Mouse (Mus musculus) heart, postnatal 0 days (tissue): ENCODE measurements around the gene Lamb1. TPM values are rescaled to one million over a fixed set of nuclear protein-coding genes. Genes with fewer than 3 reads are reported as not detected.
A peak's percentile ranks its signal among the peaks of the same experiment; 100 is the strongest.

ENCODE experiments used
- ATAC-seq: fragments of 200-750 bp; cut with Nextera tagmentation; 2 replicates; pipeline ENCODE4 v1.8.0; 2017; ENCODE audit warnings: low read depth, moderate number of reproducible peaks, moderate library complexity; ENCODE audit not compliant: insufficient read depth
- DNase-seq: peaks from one replicate; pipeline ENCODE4 v3.0.0-alpha.2; 2016; ENCODE audit warnings: low spot score
- H3K27ac ChIP-seq: fragments of 300-500 bp; sonication (generic); 2 replicates; pipeline ENCODE4 v1.5.1; 2014; ENCODE audit warnings: low read depth, mild to moderate bottlenecking
- H3K27me3 ChIP-seq: fragments of 300-500 bp; sonication (generic); 2 replicates; pipeline ENCODE4 v1.6.1; 2014; ENCODE audit warnings: low read length, mixed read lengths; ENCODE audit not compliant: control insufficient read depth, insufficient read depth
- H3K36me3 ChIP-seq: fragments of 300-500 bp; sonication (generic); replicated peaks from 2 replicates; pipeline ENCODE4 v1.6.1; 2014; ENCODE audit warnings: low read length, mixed read lengths; ENCODE audit not compliant: control insufficient read depth, insufficient read depth
- H3K4me1 ChIP-seq: fragments of 300-500 bp; sonication (generic); 2 replicates; pipeline ENCODE4 v1.6.1; 2014; ENCODE audit warnings: antibody characterized with exemption; ENCODE audit not compliant: control insufficient read depth, insufficient read depth
- H3K4me2 ChIP-seq: fragments of 300-500 bp; sonication (generic); 2 replicates; pipeline ENCODE4 v1.6.1; 2014; ENCODE audit warnings: low read depth, mild to moderate bottlenecking, low read length, moderate library complexity
- H3K4me3 ChIP-seq: fragments of 300-500 bp; sonication (generic); 2 replicates; pipeline ENCODE4 v1.5.1; 2014; ENCODE audit warnings: low read depth, low read length
- H3K9ac ChIP-seq: fragments of 300-500 bp; sonication (generic); replicated peaks from 2 replicates; pipeline ENCODE4 v1.6.1; 2014; ENCODE audit warnings: low read depth, low read length, mixed read lengths
- H3K9me3 ChIP-seq: fragments of 300-500 bp; sonication (generic); replicated peaks from 2 replicates; pipeline ENCODE4 v1.6.1; 2016; ENCODE audit warnings: low read length; ENCODE audit not compliant: control insufficient read depth
- CTCF ChIP-seq: IDR thresholded peaks from 2 replicates; pipeline ENCODE4 v1.5.1; 2016; ENCODE audit warnings: antibody characterized with exemption, control low read depth, low read depth
- EP300 ChIP-seq: IDR thresholded peaks from 2 replicates; pipeline ENCODE4 v1.6.1; 2016; ENCODE audit warnings: antibody characterized with exemption, low read depth
- WGBS: fragments of 180-500 bp; shearing (Covaris S2); extraction: QIAGEN DNeasy Blood & Tissue Kit; methylation state at CpG from one replicate; pipeline ENCODE4 v1.1.7; 2014; 5-methylcytosine and 5-hydroxymethylcytosine counted together
- polyA plus RNA-seq: library from polyadenylated mRNA; unstranded; fragments of >200 nt; fragmentation: Nextera tagmentation; extraction: Ambion mirVana; gene quantifications from 2 replicates; pipeline ENCODE4 v1.2.1, GENCODE M21; 2015
- total RNA-seq: library from RNA; depleted of rRNA; stranded (reverse); fragments of >200 nt; gene quantifications from 2 replicates; pipeline ENCODE4 v1.2.3, GENCODE M21; 2014; ENCODE audit warnings: low replicate concordance

The Lamb1 gene
- total and polyA plus RNA-seq, 2 experiments from 2014 or later: 60.8 to 189 TPM

- DNase-seq (peak; percentile 81), ATAC-seq (peak; percentile 56)
- H3K9me3 ChIP-seq: no peaks in the 10 kb centered on the region
- TF ChIP-seq EP300 (no peak), CTCF (no peak)
- H3K4me2 ChIP-seq: peak overlapping the region; percentile 14
- H3K27me3 ChIP-seq: no peaks in the 10 kb centered on the region
- no peak overlapping the region for H3K9ac ChIP-seq
- 12% methylated on average over 16 of the region's 16 CpGs for WGBS
- peaks cover 46% of the 10 kb centered on the region for H3K4me1 ChIP-seq
- H3K27ac ChIP-seq: peak overlapping the region; percentile 77
- peak overlapping the region; percentile 2; the same call in 1 of the 2 replicates for H3K4me3 ChIP-seq
- H3K36me3 ChIP-seq: peaks cover 59% of the 10 kb centered on the region
Measured at GRCm38 (mm10) chr12:31271361-31272011, 6.5 kb downstream of the Lamb1 start.

DNA sequence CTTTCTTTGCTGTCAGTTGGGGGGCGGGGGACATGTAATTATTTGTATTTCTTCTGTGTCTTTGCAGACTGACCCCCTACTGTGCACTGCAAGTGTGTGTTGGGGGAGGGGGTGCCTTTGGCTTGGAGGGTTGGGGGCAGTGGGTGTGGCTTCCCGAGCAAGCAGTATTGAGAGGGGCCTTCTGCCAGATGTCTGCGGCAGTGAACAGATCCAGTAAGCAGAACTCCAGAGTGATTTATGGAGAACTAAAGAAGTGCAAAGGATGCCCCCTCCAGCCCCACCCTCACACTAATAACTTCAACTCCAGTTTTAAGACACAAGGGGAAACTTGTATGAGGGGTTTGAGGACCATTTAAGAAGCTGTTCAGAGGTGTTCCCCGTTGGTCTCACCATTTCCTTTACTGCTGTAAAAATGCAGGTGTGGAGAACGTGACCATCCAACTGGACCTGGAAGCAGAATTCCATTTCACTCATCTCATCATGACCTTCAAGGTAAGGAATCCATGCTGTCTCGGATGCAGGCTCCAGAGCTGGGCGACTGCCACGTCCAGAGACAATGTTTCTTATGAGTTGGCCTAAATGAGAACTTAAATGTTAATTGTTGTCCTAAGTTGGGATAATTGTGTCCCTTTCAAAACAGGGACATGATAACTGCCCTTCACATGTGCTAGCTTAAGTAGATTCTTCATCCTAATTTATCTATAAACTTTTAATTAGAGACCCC, 7.1 kb downstream of the Lamb1 start:
- TF ChIP-seq EP300 (no peak), CTCF (no peak)
- ATAC-seq (no peak), DNase-seq (no peak)
- 44% methylated on average over 8 of the region's 8 CpGs for WGBS
- Histone ChIP-seq H3K27me3 (no peaks in the 10 kb centered on the region), H3K27ac (peak overlapping the region; percentile 77; the same call in 1 of the 2 replicates), H3K4me2 (no peak overlapping the region), H3K4me3 (no peak overlapping the region), H3K9me3 (no peaks in the 10 kb centered on the region), H3K36me3 (peaks cover 66% of the 10 kb centered on the region), H3K4me1 (peaks cover 46% of the 10 kb centered on the region), H3K9ac (no peak overlapping the region)

DNA sequence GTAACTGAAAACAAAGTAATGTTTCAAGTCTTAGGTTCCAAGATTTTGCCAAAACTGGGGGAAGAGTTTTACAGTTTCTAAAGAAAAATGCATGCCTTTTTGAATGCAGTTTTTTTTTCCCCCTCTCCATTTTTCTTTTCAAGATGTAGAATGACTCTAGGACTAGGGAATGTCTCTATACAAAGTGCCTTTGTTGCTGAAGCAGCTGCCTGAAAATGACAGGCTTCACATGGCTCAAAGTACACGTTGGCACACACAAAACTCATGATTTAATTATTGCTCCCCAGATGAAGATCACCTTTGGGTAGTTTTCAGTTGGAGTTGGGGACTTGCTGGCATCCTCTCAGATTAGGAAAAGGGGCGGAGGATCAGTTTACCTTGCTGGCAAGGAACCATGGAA, 7.8 kb downstream of the Lamb1 start:
- no peaks in the 10 kb centered on the region for H3K9me3 ChIP-seq
- DNase-seq (no peak), ATAC-seq (no peak)
- peaks cover 72% of the 10 kb centered on the region for H3K36me3 ChIP-seq
- TF ChIP-seq CTCF (no peak), EP300 (no peak)
- no peaks in the 10 kb centered on the region for H3K27me3 ChIP-seq
- WGBS: 82% methylated on average over 2 of the region's 2 CpGs
- no peak overlapping the region for H3K4me2 ChIP-seq
- H3K4me3 ChIP-seq: no peak overlapping the region
- no peak overlapping the region for H3K9ac ChIP-seq
- peaks cover 50% of the 10 kb centered on the region for H3K4me1 ChIP-seq
- no peak overlapping the region for H3K27ac ChIP-seq

GRCm38 (mm10) chr12:31273646-31274045, 8.6 kb downstream of the Lamb1 start:
- ATAC-seq (no peak), DNase-seq (no peak)
- no peak overlapping the region for H3K9ac ChIP-seq
- no peaks in the 10 kb centered on the region for H3K27me3 ChIP-seq
- TF ChIP-seq CTCF (no peak), EP300 (no peak)
- peaks cover 49% of the 10 kb centered on the region for H3K4me1 ChIP-seq
- no peak overlapping the region for H3K27ac ChIP-seq
- H3K4me2 ChIP-seq: no peak overlapping the region
- no peak overlapping the region for H3K4me3 ChIP-seq
- no peaks in the 10 kb centered on the region for H3K9me3 ChIP-seq
- 88% methylated on average over 7 of the region's 7 CpGs for WGBS
- peaks cover 79% of the 10 kb centered on the region for H3K36me3 ChIP-seq

DNA sequence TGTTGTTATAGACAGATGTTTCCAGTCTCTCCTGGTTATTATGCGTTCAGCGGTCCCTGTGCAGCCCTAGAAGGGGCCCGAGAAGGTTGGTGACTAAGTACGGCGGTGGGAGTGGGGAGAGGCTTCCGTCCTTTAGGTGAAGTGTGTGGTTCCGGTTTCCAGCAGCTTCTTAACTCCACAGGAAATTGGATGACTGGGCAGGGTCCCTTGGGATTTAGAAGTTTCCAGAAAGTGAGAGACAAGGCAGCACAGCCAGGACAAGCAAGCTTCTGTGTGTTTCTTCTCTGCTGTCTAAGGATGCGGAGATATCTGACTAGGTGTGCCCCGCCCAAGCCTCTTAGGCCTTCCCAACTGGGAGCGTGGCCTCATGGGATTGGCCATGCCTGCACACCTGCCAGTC, 10.4 kb downstream of the Lamb1 start:
- peak; percentile 15; the same call in 1 of the 2 replicates for ATAC-seq
- TF ChIP-seq EP300 (no peak), CTCF (no peak)

DNA sequence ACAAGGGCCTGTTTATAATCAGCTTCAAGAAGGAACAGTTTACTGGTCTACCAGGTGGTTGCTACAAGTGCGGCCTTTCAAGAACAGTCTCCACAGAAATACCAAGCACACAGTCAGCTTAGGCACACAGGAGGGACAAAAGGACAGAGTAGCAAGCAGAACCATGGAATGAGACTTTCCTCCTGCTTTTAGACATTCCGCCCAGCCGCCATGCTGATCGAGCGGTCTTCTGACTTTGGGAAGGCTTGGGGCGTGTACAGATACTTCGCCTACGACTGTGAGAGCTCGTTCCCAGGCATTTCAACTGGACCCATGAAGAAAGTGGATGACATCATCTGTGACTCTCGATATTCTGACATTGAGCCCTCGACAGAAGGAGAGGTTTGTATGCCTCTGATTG, 13.2 kb downstream of the Lamb1 start:
- Histone ChIP-seq H3K4me1 (peaks cover 41% of the 10 kb centered on the region), H3K9me3 (no peaks in the 10 kb centered on the region), H3K9ac (no peak overlapping the region), H3K27me3 (no peaks in the 10 kb centered on the region), H3K4me2 (no peak overlapping the region), H3K4me3 (no peak overlapping the region), H3K27ac (peak overlapping the region; percentile 46), H3K36me3 (peaks cover 97% of the 10 kb centered on the region)
- TF ChIP-seq CTCF: no peak
- no peak for TF ChIP-seq EP300
- DNase-seq (no peak), ATAC-seq (no peak)
- WGBS: 72% methylated on average over 11 of the region's 11 CpGs

More for the DNA sequence above, 10.4 kb downstream of the Lamb1 start:
- Histone ChIP-seq H3K4me3 (no peak overlapping the region), H3K36me3 (peaks cover 80% of the 10 kb centered on the region), H3K9me3 (no peaks in the 10 kb centered on the region), H3K9ac (no peak overlapping the region), H3K27ac (peak overlapping the region; percentile 63), H3K4me1 (peaks cover 53% of the 10 kb centered on the region), H3K4me2 (no peak overlapping the region), H3K27me3 (no peaks in the 10 kb centered on the region)
- no peak for DNase-seq
- WGBS: 65% methylated on average over 10 of the region's 10 CpGs
